Mouse (Mus musculus): ENCODE data around the gene Hoxb7. TPM values are rescaled to one million over a fixed set of nuclear protein-coding genes. Genes with fewer than 3 reads are reported as not detected.
A peak's percentile ranks its signal among the peaks of the same experiment; 100 is the strongest.

Gene Hoxb7
- polyA plus RNA-seq (2016; fragmentation: Nextera tagmentation; extraction: Ambion mirVana): 7.1 and 10.2 TPM in 2 replicates

- peak within 1 kb of the TSS; percentile 89 for H3K27ac ChIP-seq
- no peaks in the 10 kb centered on the region for H3K9me3 ChIP-seq (replicated peaks)
- H3K36me3 ChIP-seq: no peaks in the 10 kb centered on the region
- peaks cover 99% of the 10 kb centered on the region for H3K27me3 ChIP-seq (ENCODE audit: low read depth, poor library complexity, severe bottlenecking)
- peak; percentile 86 for DNase-seq (ENCODE audit: low spot score)
- H3K4me1 ChIP-seq: peaks cover 84% of the 10 kb centered on the region
- under 1% methylated on average over 43 of the region's 43 CpGs for WGBS
- H3K4me3 ChIP-seq: peak within 1 kb of the TSS; percentile 65
These were observed at the start of gene Hoxb7 for GRCm38 (mm10) chr11:96285771-96286738. Hoxb7 (plus strand) TSS chr11:96286623.

GRCm38 (mm10) chr11:96240211-96240610 is 46.2 kb upstream of the Hoxb7 start:
- H3K36me3 ChIP-seq: no peaks in the 10 kb centered on the region
- 0 out of 2 replicates have a peak, but pooled peaks cover 2% of the 10 kb centered on the region for H3K4me1 ChIP-seq
- H3K27me3 ChIP-seq (ENCODE audit: low read depth, poor library complexity, severe bottlenecking): peaks cover 37% of the 10 kb centered on the region
- peak; percentile 68 for DNase-seq (ENCODE audit: low spot score)
- 3% methylated on average over 7 of the region's 7 CpGs for WGBS
- H3K27ac ChIP-seq: peak overlapping the region; percentile 48; the same call in 1 of the 2 replicates
- H3K9me3 ChIP-seq (replicated peaks): no peaks in the 10 kb centered on the region
- no peak overlapping the region for H3K4me3 ChIP-seq

- Histone ChIP-seq H3K36me3 (no peaks in the 10 kb centered on the region), H3K27ac (peak overlapping the region; percentile 86), H3K27me3 (ENCODE audit: low read depth, poor library complexity, severe bottlenecking) (peaks cover 87% of the 10 kb centered on the region), H3K4me1 (peaks cover 44% of the 10 kb centered on the region), H3K4me3 (peak overlapping the region; percentile 56), H3K9me3 (replicated peaks) (no peaks in the 10 kb centered on the region)
- 1% methylated on average over 14 of the region's 14 CpGs for WGBS
- DNase-seq (ENCODE audit: low spot score): peak; percentile 59
These were observed 35.5 kb upstream of the Hoxb7 start for GRCm38 (mm10) chr11:96250901-96251300.

- DNase-seq (ENCODE audit: low spot score): peak; percentile 62
- 1% methylated on average over 46 of the region's 46 CpGs for WGBS
- peaks cover 46% of the 10 kb centered on the region for H3K4me1 ChIP-seq
- H3K9me3 ChIP-seq (replicated peaks): no peaks in the 10 kb centered on the region
- H3K4me3 ChIP-seq: peak overlapping the region; percentile 56
- peak overlapping the region; percentile 86 for H3K27ac ChIP-seq
- no peaks in the 10 kb centered on the region for H3K36me3 ChIP-seq
- H3K27me3 ChIP-seq (ENCODE audit: low read depth, poor library complexity, severe bottlenecking): peaks cover 93% of the 10 kb centered on the region
These were observed 34.9 kb upstream of the Hoxb7 start for GRCm38 (mm10) chr11:96251480-96252031.

- 2% methylated on average over 12 of the region's 12 CpGs for WGBS
- Histone ChIP-seq H3K27ac (peak overlapping the region; percentile 86; the same call in 1 of the 2 replicates), H3K9me3 (replicated peaks) (no peaks in the 10 kb centered on the region), H3K27me3 (ENCODE audit: low read depth, poor library complexity, severe bottlenecking) (peaks cover 99% of the 10 kb centered on the region), H3K4me1 (peaks cover 52% of the 10 kb centered on the region), H3K4me3 (peak overlapping the region; percentile 56), H3K36me3 (no peaks in the 10 kb centered on the region)
- peak; percentile 44 for DNase-seq (ENCODE audit: low spot score)
These were observed 33.8 kb upstream of the Hoxb7 start for GRCm38 (mm10) chr11:96252541-96253120.

GRCm38 (mm10) chr11:96254221-96254620 is 32.2 kb upstream of the Hoxb7 start:
- Histone ChIP-seq H3K27me3 (ENCODE audit: low read depth, poor library complexity, severe bottlenecking) (peaks cover 100% of the 10 kb centered on the region), H3K4me1 (peaks cover 64% of the 10 kb centered on the region), H3K36me3 (no peaks in the 10 kb centered on the region), H3K9me3 (replicated peaks) (no peaks in the 10 kb centered on the region), H3K27ac (no peak overlapping the region), H3K4me3 (peak overlapping the region; percentile 21; the same call in 1 of the 2 replicates)
- DNase-seq (ENCODE audit: low spot score): peak; percentile 46
- 1% methylated on average over 11 of the region's 11 CpGs for WGBS

GRCm38 (mm10) chr11:96255111-96255995 is 31.1 kb upstream of the Hoxb7 start:
- DNase-seq (ENCODE audit: low spot score): peak; percentile 62
- Histone ChIP-seq H3K9me3 (replicated peaks) (no peaks in the 10 kb centered on the region), H3K4me1 (peaks cover 73% of the 10 kb centered on the region), H3K27me3 (ENCODE audit: low read depth, poor library complexity, severe bottlenecking) (peaks cover 100% of the 10 kb centered on the region), H3K4me3 (peak overlapping the region; percentile 39), H3K36me3 (no peaks in the 10 kb centered on the region), H3K27ac (no peak overlapping the region; the same call in 1 of the 2 replicates)
- under 1% methylated on average over 39 of the region's 39 CpGs for WGBS

GRCm38 (mm10) chr11:96255996-96256445 is 30.4 kb upstream of the Hoxb7 start:
- Histone ChIP-seq H3K36me3 (no peaks in the 10 kb centered on the region), H3K9me3 (replicated peaks) (no peaks in the 10 kb centered on the region), H3K27me3 (ENCODE audit: low read depth, poor library complexity, severe bottlenecking) (peaks cover 100% of the 10 kb centered on the region), H3K27ac (no peak overlapping the region), H3K4me1 (peaks cover 73% of the 10 kb centered on the region), H3K4me3 (no peak overlapping the region)
- DNase-seq (ENCODE audit: low spot score): peak; percentile 48
- WGBS: 4% methylated on average over 14 of the region's 14 CpGs

GRCm38 (mm10) chr11:96257141-96257540 is 29.3 kb upstream of the Hoxb7 start:
- H3K4me1 ChIP-seq: peaks cover 70% of the 10 kb centered on the region
- H3K27me3 ChIP-seq (ENCODE audit: low read depth, poor library complexity, severe bottlenecking): peaks cover 100% of the 10 kb centered on the region
- no peak for DNase-seq (ENCODE audit: low spot score)
- H3K36me3 ChIP-seq: no peaks in the 10 kb centered on the region
- WGBS: 21% methylated on average over 2 of the region's 2 CpGs
- H3K27ac ChIP-seq: no peak overlapping the region
- no peaks in the 10 kb centered on the region for H3K9me3 ChIP-seq (replicated peaks)
- no peak overlapping the region for H3K4me3 ChIP-seq

- WGBS: 5% methylated on average over 2 of the region's 2 CpGs
- Histone ChIP-seq H3K4me3 (no peak overlapping the region), H3K27me3 (ENCODE audit: low read depth, poor library complexity, severe bottlenecking) (peaks cover 100% of the 10 kb centered on the region), H3K36me3 (no peaks in the 10 kb centered on the region), H3K27ac (no peak overlapping the region), H3K4me1 (peaks cover 68% of the 10 kb centered on the region), H3K9me3 (replicated peaks) (no peaks in the 10 kb centered on the region)
- DNase-seq (ENCODE audit: low spot score): peak; percentile 30
These were observed 27.4 kb upstream of the Hoxb7 start for GRCm38 (mm10) chr11:96259038-96259437.

- H3K4me3 ChIP-seq: no peak overlapping the region
- no peaks in the 10 kb centered on the region for H3K36me3 ChIP-seq
- peaks cover 100% of the 10 kb centered on the region for H3K27me3 ChIP-seq (ENCODE audit: low read depth, poor library complexity, severe bottlenecking)
- H3K9me3 ChIP-seq (replicated peaks): no peaks in the 10 kb centered on the region
- no peak overlapping the region for H3K27ac ChIP-seq
- peaks cover 68% of the 10 kb centered on the region for H3K4me1 ChIP-seq
- 0% methylated on average over 1 of the region's 1 CpGs for WGBS
- no peak for DNase-seq (ENCODE audit: low spot score)
These were observed 26.9 kb upstream of the Hoxb7 start for GRCm38 (mm10) chr11:96259511-96259910.
